Mouse (Mus musculus) left cerebral cortex, adult 2 months (tissue): ENCODE measurements around the gene Lrrc4b. TPM values are rescaled to one million over a fixed set of nuclear protein-coding genes. Genes with fewer than 3 reads are reported as not detected.

Source experiments
- DNase-seq, 2 experiments: peaks; one replicate each; pipeline ENCODE4 v3.0.0; 2021 to 2022; ENCODE audit warnings: low spot score in 2 of 2, mixed read lengths in 1 of 2; ENCODE audit errors: extremely low spot score in 1 of 2
- H3K27ac ChIP-seq: fragments of 200-600 bp; 2 replicates; pipeline ENCODE4 v1.8.1; 2022
- H3K4me3 ChIP-seq: fragments of 200-600 bp; 2 replicates; pipeline ENCODE4 v1.8.1; 2022
- CTCF ChIP-seq: fragments of 200-600 bp; IDR thresholded peaks from 2 replicates; pipeline ENCODE4 v1.8.1; 2022; ENCODE audit warnings: antibody characterized with exemption, mild to moderate bottlenecking, moderate library complexity
- intact Hi-C: fragments of 180-260 bp; cut with DNase I; formaldehyde crosslinking; loops from one replicate; pipeline ENCODE4 v1.15.1; 2025
- total RNA-seq, 2 experiments: library from RNA; stranded (reverse); gene quantifications; 2 replicates each; pipeline ENCODE4 v1.2.3; 2021

The Lrrc4b gene
- total RNA-seq, 2 experiments from 2014 or later: 278 to 294 TPM

GRCm38 (mm10) chr7:44406015-44406355, 22.8 kb upstream of the Lrrc4b start:
- intact Hi-C loops: loop anchor here (2.0 kb wide), 1 partner anchor 23 kb away; the partner anchor contains the start of gene Lrrc4b
- TF ChIP-seq CTCF: no peak

DNA sequence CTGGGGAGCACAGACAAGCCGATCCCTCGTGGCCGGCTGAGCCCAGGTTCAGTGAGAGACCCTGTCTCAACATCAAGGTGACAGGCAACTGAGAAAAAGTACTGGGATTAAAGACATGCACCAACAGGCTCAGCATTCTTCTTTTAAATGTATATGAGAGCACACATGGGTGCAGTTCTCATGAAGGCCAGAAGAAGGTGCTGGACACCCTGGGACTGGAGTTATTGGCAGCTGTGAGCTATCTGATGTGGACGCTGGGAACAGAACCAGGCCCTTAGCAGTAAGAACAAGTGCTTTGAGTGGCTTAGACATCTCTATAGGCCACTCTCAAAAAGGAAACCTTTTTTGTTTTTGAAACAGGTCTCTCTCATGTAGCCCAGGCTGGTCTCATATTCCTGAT, 17.7 kb upstream of the Lrrc4b start:
- Histone ChIP-seq H3K27ac (no peak overlapping the region), H3K4me3 (no peak overlapping the region)
- TF ChIP-seq CTCF: no peak; the same call in none of the 2 replicates
- DNase-seq: no peak
- intact Hi-C loops: no loop called here

More at GRCm38 (mm10) chr7:44406015-44406355, 22.8 kb upstream of the Lrrc4b start:
- H3K4me3 ChIP-seq: no peak overlapping the region
- DNase-seq: no peak
- no peak overlapping the region for H3K27ac ChIP-seq

- intact Hi-C loops: no loop called here
- no peak for TF ChIP-seq CTCF
- Histone ChIP-seq H3K27ac (no peak overlapping the region), H3K4me3 (no peak overlapping the region)
- DNase-seq: no peak
These were observed 15.5 kb upstream of the Lrrc4b start for GRCm38 (mm10) chr7:44413307-44413706.

GRCm38 (mm10) chr7:44427666-44428065, 1.2 kb upstream of the Lrrc4b start:
- no peak for TF ChIP-seq CTCF
- intact Hi-C loops: loop anchor here (2.0 kb wide), 1 partner anchor 21 kb away; no protein-coding TSS in a partner anchor
- peak overlapping the region; percentile 73 for H3K27ac ChIP-seq
- no peak for DNase-seq
- H3K4me3 ChIP-seq: peak overlapping the region; percentile 47

DNA sequence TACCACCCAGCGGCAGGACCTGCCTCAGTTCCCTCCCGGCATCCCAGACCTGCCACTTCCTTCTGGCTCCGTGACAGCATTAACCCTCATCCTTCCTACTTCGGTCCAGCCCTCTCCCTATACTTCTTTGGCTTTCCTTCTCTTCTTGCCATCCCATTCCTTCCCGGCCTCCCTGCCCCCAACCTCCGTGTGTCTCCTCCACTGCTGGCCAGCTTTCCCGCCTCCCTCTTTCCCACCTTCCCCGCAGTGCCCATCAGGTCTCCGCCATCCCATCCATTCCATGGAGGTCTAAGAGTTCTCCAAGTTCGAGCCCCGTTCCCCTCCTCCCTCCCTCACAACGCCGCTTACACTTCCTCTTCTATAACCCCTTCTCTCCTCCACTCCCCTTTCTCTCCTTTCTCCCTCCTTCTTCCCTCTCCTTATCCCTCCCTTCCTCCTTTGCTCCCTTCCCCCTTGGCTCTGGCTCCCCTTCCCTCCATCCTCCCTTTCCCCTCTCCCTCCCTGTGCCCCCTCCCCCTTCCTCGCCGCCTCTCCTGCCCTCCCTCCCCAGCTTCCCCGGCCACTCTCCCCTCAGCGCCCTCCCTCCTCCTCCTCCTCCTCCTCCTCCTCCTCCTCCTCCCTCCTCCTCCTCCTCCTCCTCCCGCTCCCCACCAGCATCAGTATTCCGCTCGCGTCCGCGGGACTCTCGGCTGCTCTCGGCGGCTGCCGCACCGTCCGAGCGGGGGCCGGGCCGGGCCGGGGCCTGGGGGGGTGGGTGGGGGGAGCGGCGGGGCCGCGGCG, 457 bp upstream of the Lrrc4b start:
- no peak for TF ChIP-seq CTCF
- H3K4me3 ChIP-seq: peak overlapping the region; percentile 47
- DNase-seq: peak; percentile 60 to 63
- intact Hi-C loops: loop anchor here (2.0 kb wide), 1 partner anchor 22 kb away; no protein-coding TSS in a partner anchor
- H3K27ac ChIP-seq: peak overlapping the region; percentile 73

DNA sequence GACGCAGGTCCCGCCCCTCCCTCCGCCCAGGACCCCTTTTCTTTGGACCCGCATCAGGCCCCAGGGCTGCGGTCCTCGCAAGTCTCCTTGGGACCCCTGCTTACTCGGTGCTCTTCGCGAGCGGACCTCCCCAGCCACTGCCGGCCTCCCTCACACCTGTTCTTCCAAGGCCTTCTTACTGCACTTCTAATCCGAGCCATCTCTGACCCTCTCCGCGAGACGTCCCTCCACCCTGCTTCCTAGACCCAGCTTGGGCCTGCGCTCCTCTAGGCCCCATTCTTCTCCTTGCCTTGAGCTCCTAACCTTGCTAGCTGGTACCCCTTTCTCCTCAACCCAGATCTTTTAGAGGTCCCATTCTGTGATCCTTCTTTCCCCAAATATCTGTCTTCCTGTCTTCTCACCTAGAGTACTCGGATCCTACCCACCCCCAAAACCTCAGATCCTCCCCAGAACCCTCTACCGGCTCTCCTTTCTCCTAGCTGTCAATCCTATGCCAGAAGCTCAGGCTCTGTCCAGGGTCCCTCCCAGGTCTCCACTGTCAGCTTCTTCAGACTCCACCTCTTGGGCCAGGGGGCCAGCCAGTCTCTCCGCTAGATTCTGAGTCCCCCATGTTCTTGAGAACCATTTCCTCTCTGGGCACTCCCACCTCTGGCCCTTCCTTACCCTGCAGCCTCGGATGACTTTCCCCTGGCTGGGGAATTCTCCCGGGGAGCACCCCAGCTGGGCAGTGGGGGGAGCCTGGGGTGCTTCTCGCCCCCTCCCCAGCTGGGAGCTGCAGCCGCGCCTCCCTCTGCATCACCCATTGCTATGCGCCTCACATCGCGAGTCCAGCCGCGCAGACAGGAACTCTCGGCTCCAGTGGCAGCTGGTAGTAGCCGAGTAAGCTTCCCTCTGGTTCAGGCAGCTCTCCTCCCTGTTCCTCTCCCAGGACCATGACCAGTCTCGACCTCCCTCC, 993 bp downstream of the Lrrc4b start:
- DNase-seq: peak; percentile 46 to 56
- TF ChIP-seq CTCF: no peak
- peak overlapping the region; percentile 73 for H3K4me3 ChIP-seq
- intact Hi-C loops: loop anchor here (1.0 to 2.0 kb wide), 2 partner anchors 12 to 23 kb away; no protein-coding TSS in a partner anchor
- peak overlapping the region; percentile 94 for H3K27ac ChIP-seq

DNA sequence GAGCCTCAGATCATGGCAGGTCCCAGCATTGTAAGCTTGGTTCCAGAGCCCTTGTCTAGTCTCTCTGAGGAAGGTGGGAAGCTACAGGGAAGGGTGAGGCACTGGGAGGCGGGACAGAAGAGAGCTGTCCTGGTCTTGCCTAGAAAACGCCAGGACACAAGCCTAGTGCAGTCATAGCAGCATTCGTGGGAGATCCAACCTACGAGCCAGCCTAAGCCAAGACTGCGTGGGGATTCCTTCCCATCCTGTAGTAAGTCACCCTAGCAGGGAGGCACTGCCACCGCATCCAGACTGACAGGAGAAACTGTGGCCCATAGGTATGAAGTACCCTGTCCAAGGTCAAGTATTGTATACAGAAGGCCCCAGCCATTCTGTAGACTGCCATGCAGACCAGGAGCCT, 3.7 kb downstream of the Lrrc4b start:
- no peak for TF ChIP-seq CTCF
- Histone ChIP-seq H3K4me3 (no peak overlapping the region), H3K27ac (no peak overlapping the region)
- intact Hi-C loops: no loop called here
- DNase-seq: no peak

DNA sequence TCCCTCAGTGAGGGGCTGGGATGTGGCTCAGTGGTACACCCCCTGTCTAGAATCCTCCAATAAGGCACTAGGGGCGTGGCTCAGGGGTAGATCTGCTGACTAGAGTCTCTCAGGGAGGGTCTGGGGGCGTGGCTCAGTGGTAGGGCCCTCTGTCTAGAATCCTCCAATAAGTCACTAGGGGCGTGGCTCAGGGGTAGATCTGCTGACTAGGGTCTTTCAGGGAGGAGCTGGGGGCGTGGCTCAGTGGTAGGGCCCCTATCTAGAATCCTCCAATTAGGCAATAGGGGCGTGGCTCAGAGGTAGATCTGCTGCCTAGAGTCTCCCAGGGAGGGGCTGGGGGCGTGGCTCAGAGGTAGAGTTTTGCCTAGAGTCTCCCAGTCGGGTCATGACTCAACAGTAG, 4.6 kb downstream of the Lrrc4b start:
- H3K4me3 ChIP-seq: no peak overlapping the region

GRCm38 (mm10) chr7:44434089-44434488, 5.3 kb downstream of the Lrrc4b start:
- intact Hi-C loops: no loop called here
- no peak overlapping the region for H3K4me3 ChIP-seq
- no peak for TF ChIP-seq CTCF
- DNase-seq: no peak
- no peak overlapping the region for H3K27ac ChIP-seq

More for the DNA sequence above, 4.6 kb downstream of the Lrrc4b start:
- no peak overlapping the region for H3K27ac ChIP-seq
- TF ChIP-seq CTCF: no peak
- no peak for DNase-seq
- intact Hi-C loops: no loop called here

DNA sequence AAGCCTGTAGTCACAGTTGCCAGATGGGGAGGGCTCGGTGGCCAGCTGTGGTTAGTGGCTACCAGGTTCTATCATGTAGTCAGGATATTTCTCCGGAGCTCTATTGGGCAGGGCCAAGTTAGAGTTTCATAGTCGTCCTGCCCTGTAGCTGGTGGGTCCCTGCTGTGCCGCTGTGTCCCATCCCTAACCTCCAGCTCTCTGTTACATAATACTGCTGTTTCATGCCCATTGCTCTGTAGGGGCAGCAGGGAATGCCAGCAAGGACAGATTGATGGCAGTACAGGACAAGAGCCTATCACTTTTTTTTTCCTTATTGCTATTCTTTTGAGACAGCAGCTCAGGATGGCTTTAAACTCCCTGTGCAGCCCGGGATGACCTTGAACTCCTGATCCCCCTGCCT, 7.0 kb downstream of the Lrrc4b start:
- no peak for TF ChIP-seq CTCF
- no peak for DNase-seq
- Histone ChIP-seq H3K4me3 (no peak overlapping the region), H3K27ac (no peak overlapping the region)
- intact Hi-C loops: no loop called here

DNA sequence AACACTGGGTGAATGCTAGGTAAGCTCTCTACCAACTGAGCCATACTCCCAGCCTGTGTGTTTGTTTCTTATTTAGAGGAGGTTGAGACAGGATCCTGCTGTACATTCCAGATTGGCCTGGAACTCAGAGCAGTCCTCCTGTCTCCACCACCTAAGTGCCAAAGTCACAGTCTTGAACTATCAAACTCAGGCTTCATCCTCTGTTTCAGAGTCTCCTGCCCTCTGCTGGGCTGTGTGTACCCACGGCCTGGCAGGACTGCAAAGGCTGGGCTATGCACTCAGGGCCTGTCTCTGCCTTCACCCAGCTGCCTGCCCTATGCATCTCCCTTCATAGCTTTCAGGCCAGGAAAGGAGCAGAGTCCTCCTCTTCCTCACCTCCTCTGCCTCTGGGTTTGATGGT, 7.4 kb downstream of the Lrrc4b start:
- Histone ChIP-seq H3K27ac (no peak overlapping the region), H3K4me3 (no peak overlapping the region)
- no peak for DNase-seq
- TF ChIP-seq CTCF: peak; percentile 37
- intact Hi-C loops: no loop called here

GRCm38 (mm10) chr7:44437188-44437587, 8.4 kb downstream of the Lrrc4b start:
- intact Hi-C loops: no loop called here
- H3K27ac ChIP-seq: no peak overlapping the region
- no peak for DNase-seq
- no peak for TF ChIP-seq CTCF
- no peak overlapping the region for H3K4me3 ChIP-seq
